Mouse (Mus musculus) embryonic fibroblast, embryonic 13.5 days (primary cell): ENCODE measurements around the gene Tex36.

Experiments used
- CTCF ChIP-seq: IDR thresholded peaks from 2 replicates; pipeline ENCODE4 v1.5.1; 2011; ENCODE audit warnings: mild to moderate bottlenecking, control low read depth, low read length, moderate library complexity, borderline replicate concordance; ENCODE audit not compliant: insufficient read depth
- POLR2A ChIP-seq: IDR thresholded peaks from 2 replicates; pipeline ENCODE4 v1.6.1; 2011; ENCODE audit warnings: low read depth, mild to moderate bottlenecking, control low read depth, low read length, moderate library complexity

GRCm38 (mm10) chr7:133576281-133576680, 25.7 kb downstream of the Tex36 start:
- TF ChIP-seq POLR2A (no peak), CTCF (no peak)
